Mouse (Mus musculus) liver, adult 2 months (tissue): ENCODE results near the gene Zfp651.

Source experiments
- CTCF ChIP-seq: fragments of 200-500 bp; IDR thresholded peaks from 2 replicates; pipeline ENCODE4 v1.5.1; 2011; ENCODE audit warnings: low read depth, low read length, control low read depth
- POLR2A ChIP-seq: fragments of 200-500 bp; IDR thresholded peaks from 2 replicates; pipeline ENCODE4 v1.6.1; 2011; ENCODE audit warnings: low read length, control low read depth; ENCODE audit not compliant: insufficient read depth; ENCODE audit errors: extremely low read depth

- TF ChIP-seq POLR2A, result no peak
- TF ChIP-seq CTCF, result no peak
Measured at GRCm38 (mm10) chr9:121810081-121810821, 51.1 kb downstream of the Zfp651 start.
